In the genomic region with DNA sequence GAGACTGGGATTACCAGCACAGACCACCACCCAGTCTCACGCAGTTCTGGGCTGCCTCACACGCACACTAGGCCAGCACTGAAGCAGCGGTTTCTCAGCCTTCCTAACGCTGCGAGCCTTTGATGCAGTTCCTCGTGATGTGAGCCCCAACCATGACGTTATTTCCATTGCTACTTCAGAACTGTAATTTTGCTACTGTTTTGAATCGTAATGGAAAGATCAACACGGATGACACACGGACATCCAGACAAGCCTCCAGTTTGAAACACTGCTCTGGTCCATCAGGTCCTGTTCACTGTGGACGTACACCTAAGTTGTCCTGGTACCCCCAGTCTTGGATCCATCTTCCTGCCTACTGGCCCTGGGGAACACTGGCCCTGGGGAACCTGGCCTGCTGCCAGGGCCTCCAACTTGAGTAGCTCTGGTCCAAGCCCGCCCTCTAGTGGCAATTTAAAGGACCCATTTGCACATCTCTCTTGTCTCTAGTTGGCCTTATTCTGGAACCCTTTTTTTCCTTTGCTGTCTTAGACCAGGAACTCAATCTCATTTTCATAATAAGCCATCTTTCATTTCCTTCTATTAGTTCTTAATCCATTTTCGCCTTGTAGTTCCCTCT, we compare ENCODE assay signal across 8 mouse cellular contexts. TPM values are rescaled to one million over a fixed set of nuclear protein-coding genes. Genes with fewer than 3 reads are reported as not detected.
DNase-seq lines count a peak whose midpoint lies in the region; ATAC-seq and TF ChIP-seq lines count a peak whose summit lies in the region.

No protein-coding gene starts in this region.

- H3K9ac ChIP-seq in MEL (ENCODE audit: control insufficient read depth, low read depth, low read length, poor library complexity, severe bottlenecking) = no peak overlapping the region

- no peak for TF ChIP-seq POLR2A in MEL (IDR thresholded peaks at IDR 0.05; ENCODE audit: control insufficient read depth in 1 of 2, insufficient read depth in 1 of 2, low read depth in 1 of 2, low read length in 2 of 2, poor library complexity in 1 of 2)
- TF ChIP-seq POLR2A in bone marrow macrophage, adult 2 months (IDR thresholded peaks at IDR 0.05; ENCODE audit: borderline replicate concordance, low read depth, low read length) = no peak

- peak; percentile 91 for DNase-seq in MEL (ENCODE audit: low read depth, low spot score)
- peak; percentile 75 to 83 for DNase-seq in heart, postnatal 14 days
- DNase-seq in layer of hippocampus, adult 8-10 months (ENCODE audit: low spot score in 2 of 2) = peak; percentile 33 to 70
- DNase-seq in lung, postnatal 14 days = peak; percentile 80
- DNase-seq in right cerebral cortex, postnatal 25 days = peak; percentile 52
- peak; percentile 45 to 70 for DNase-seq in urinary bladder, postnatal 4 days (ENCODE audit: low spot score in 2 of 2)

- peaks cover 0 to 4% of the 10 kb centered on the region in 2 experiments; a peak in 1 of 4 replicates for H3K4me1 ChIP-seq in MEL (ENCODE audit: control insufficient read depth in 1 of 2, insufficient read depth in 2 of 2, low read length in 2 of 2)
- peaks cover 14% of the 10 kb centered on the region for H3K4me1 ChIP-seq in bone marrow macrophage, adult 2 months (ENCODE audit: control insufficient read depth, insufficient read depth, low read length)

- no peaks in the 10 kb centered on the region for H3K9me3 ChIP-seq in MEL (replicated peaks; ENCODE audit: insufficient read depth, low read length)

- TF ChIP-seq RAD21 in MEL (IDR thresholded peaks at IDR 0.05; ENCODE audit: low read depth, low read length) = peak; percentile 82

- no peaks in the 10 kb centered on the region for H3K27me3 ChIP-seq in MEL (ENCODE audit: control insufficient read depth in 1 of 2, insufficient read depth in 2 of 2, low read length in 2 of 2)

- no peak for TF ChIP-seq EP300 in MEL (IDR thresholded peaks at IDR 0.05; ENCODE audit: low read depth in 1 of 2, low read length in 2 of 2)

- peak; percentile 77; the same call in 1 of the 2 replicates for ATAC-seq in erythroblast, adult 5-6 weeks (replicated peaks; ENCODE audit: low FRiP score, poor library complexity, severe bottlenecking)

- H3K79me2 ChIP-seq in MEL (ENCODE audit: control insufficient read depth, insufficient read depth, low read length, poor library complexity) = no peaks in the 10 kb centered on the region

- intact Hi-C loops in heart, postnatal 14 days (cut with DNase I) = loop anchor here (2.0 to 10.0 kb wide), 3 partner anchors 93 to 533 kb away; no protein-coding TSS in a partner anchor

- H3K36me3 ChIP-seq in MEL (ENCODE audit: control insufficient read depth in 1 of 2, insufficient read depth in 2 of 2, low read length in 2 of 2) = no peaks in the 10 kb centered on the region; a peak in 1 of 4 replicates

- no peak overlapping the region for H3K27ac ChIP-seq in MEL (ENCODE audit: control insufficient read depth, low read depth, low read length)
- H3K27ac ChIP-seq in bone marrow macrophage, adult 2 months (ENCODE audit: insufficient read depth, low read depth, low read length) = no peak overlapping the region

- TF ChIP-seq CTCF in MEL (IDR thresholded peaks at IDR 0.05 in 2 of 3, conservative IDR thresholded peaks at IDR 0.05 in 1 of 3; ENCODE audit: control insufficient read depth in 1 of 3, insufficient read depth in 1 of 3, low read depth in 2 of 3, low read length in 3 of 3, poor library complexity in 1 of 3, severe bottlenecking in 1 of 3) = peak; percentile 73 to 91 (median 83)
- peak; percentile 60 for TF ChIP-seq CTCF in bone marrow macrophage, adult 2 months (IDR thresholded peaks at IDR 0.05; ENCODE audit: low read depth, low read length)

- no peak overlapping the region for H3K4me3 ChIP-seq in MEL (ENCODE audit: control insufficient read depth in 1 of 2, insufficient read depth in 1 of 2, low read depth in 2 of 2, low read length in 2 of 2)
- no peak overlapping the region for H3K4me3 ChIP-seq in bone marrow macrophage, adult 2 months (ENCODE audit: insufficient read depth, low read length)

TF ChIP-seq in MEL, 35 proteins besides CTCF, POLR2A, EP300 and RAD21:
- peak; percentile 74 for TF ChIP-seq ZC3H11A (IDR thresholded peaks at IDR 0.05; ENCODE audit: low read depth, low read length)
- TF ChIP-seq USF2 (IDR thresholded peaks at IDR 0.05; ENCODE audit: borderline replicate concordance in 1 of 2, insufficient read depth in 1 of 2, low read depth in 1 of 2, low read length in 2 of 2) = no peak
- no peak for TF ChIP-seq TBP (IDR thresholded peaks at IDR 0.05; ENCODE audit: low read depth, low read length)
- 0 out of 2 replicates have a peak, but pooled peaks have one; percentile 10 for TF ChIP-seq ELF1 (IDR thresholded peaks at IDR 0.05; ENCODE audit: low read depth, low read length)
- peak; percentile 72 for TF ChIP-seq ZNF384 (IDR thresholded peaks at IDR 0.05; ENCODE audit: low read depth, low read length)
- no peak for TF ChIP-seq MYB (IDR thresholded peaks at IDR 0.05; ENCODE audit: low read depth, low read length)
- no peak for TF ChIP-seq POLR2AphosphoS5 (IDR thresholded peaks at IDR 0.05; ENCODE audit: borderline replicate concordance, low read depth, low read length)
- TF ChIP-seq SMC3 (IDR thresholded peaks at IDR 0.05; ENCODE audit: low read depth, low read length) = peak; percentile 91

RNA-seq across cellular contexts. Expression of a gene that starts 12.1 kb away (rescaled TPM):
- 150 and 174 TPM in 2 replicates for total RNA-seq in MEL (2012; rRNA removed)
- polyA plus RNA-seq in MEL (2012; ENCODE audit: insufficient read depth in 1 of 2, insufficient read length in 2 of 2, low read depth in 1 of 2, low replicate concordance in 2 of 2, missing spikeins in 1 of 2) = 10 to 100 TPM in 1 of 2 experiments, not detected in 1; 91.5 TPM
- polyA plus RNA-seq in bone marrow macrophage, adult 2 months (2012; ENCODE audit: insufficient read depth, insufficient read length, missing spikeins) = 14.2 and 21.9 TPM in 2 replicates
- 36.8 and 37.9 TPM in 2 replicates for total RNA-seq in erythroblast, adult 5-6 weeks (2015; ENCODE audit: low replicate concordance)
- total RNA-seq in erythroblast, adult 5-6 weeks (2017; ENCODE audit: low replicate concordance) = 25.2 and 64.4 TPM in 2 replicates
- 10 to 100 TPM in 1 of 2 experiments, 1 to 10 TPM in 1; 9.5 to 10.1 TPM for total RNA-seq in heart, postnatal 14 days (2021)
- 10 to 100 TPM in 2 of 4 experiments, 1 to 10 TPM in 2; 6.6 to 13.3 (median 10.9) TPM for total RNA-seq in layer of hippocampus, adult 8-10 months (2022)

RNA-seq across cellular contexts. Expression of a gene that starts 36.9 kb away (rescaled TPM):
- not detected in 2 replicates for total RNA-seq in MEL (2012; rRNA removed)
- polyA plus RNA-seq in MEL (2012; ENCODE audit: insufficient read depth in 1 of 2, insufficient read length in 2 of 2, low read depth in 1 of 2, low replicate concordance in 2 of 2, missing spikeins in 1 of 2) = under 1 TPM in 1 of 2 experiments, not detected in 1; 0.22 TPM
- not detected in 2 replicates for polyA plus RNA-seq in bone marrow macrophage, adult 2 months (2012; ENCODE audit: insufficient read depth, insufficient read length, missing spikeins)
- not detected in 2 replicates for total RNA-seq in erythroblast, adult 5-6 weeks (2015; ENCODE audit: low replicate concordance)
- total RNA-seq in erythroblast, adult 5-6 weeks (2017; ENCODE audit: low replicate concordance) = 0.34 TPM in 1 of 2 replicates, not detected in the other
- not detected for total RNA-seq in heart, postnatal 14 days (2021)
- total RNA-seq in layer of hippocampus, adult 8-10 months (2022) = under 1 TPM in 1 of 4 experiments, not detected in 3; 0.14 TPM

RNA-seq across cellular contexts. Expression of a gene that starts 37.5 kb away (rescaled TPM):
- total RNA-seq in MEL (2012; rRNA removed) = not detected in 2 replicates
- polyA plus RNA-seq in MEL (2012; ENCODE audit: insufficient read depth in 1 of 2, insufficient read length in 2 of 2, low read depth in 1 of 2, low replicate concordance in 2 of 2, missing spikeins in 1 of 2) = not detected
- not detected in 2 replicates for polyA plus RNA-seq in bone marrow macrophage, adult 2 months (2012; ENCODE audit: insufficient read depth, insufficient read length, missing spikeins)
- not detected in 2 replicates for total RNA-seq in erythroblast, adult 5-6 weeks (2015; ENCODE audit: low replicate concordance)
- not detected in 2 replicates for total RNA-seq in erythroblast, adult 5-6 weeks (2017; ENCODE audit: low replicate concordance)
- not detected for total RNA-seq in heart, postnatal 14 days (2021)
- total RNA-seq in layer of hippocampus, adult 8-10 months (2022) = under 1 TPM; 0.25 to 0.52 (median 0.34) TPM
